Mouse (Mus musculus): ENCODE data around the gene Ina. TPM values are rescaled to one million over a fixed set of nuclear protein-coding genes. Genes with fewer than 3 reads are reported as not detected.

Gene Ina
- polyA plus RNA-seq, 1 experiment from 2014 or later = 424 TPM

DNA sequence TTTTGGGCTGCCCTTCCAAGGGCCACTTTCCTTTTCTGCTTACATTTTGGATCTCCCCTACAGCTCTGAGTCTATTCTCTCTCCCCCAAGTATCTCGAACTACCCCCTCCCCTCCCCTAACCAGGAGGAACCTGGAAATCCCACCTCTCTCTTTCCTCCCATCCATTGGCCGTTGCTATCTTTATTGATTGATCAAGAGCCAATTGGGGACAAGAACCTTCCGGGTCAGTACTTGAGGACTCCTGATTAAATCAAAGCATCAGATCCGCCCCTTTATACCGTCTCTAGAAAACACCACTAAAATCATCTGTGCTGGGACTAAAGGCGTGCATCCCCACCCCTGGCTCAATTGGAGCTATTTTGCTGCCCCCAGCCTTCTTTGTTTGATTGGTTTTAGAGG lies 33.0 kb upstream of the Ina start:
- 39% methylated on average over 6 of the region's 6 CpGs for WGBS
- no peak overlapping the region for H3K9ac ChIP-seq (ENCODE audit: low read depth, low read length)

GRCm38 (mm10) chr19:46983352-46983965 lies 31.0 kb upstream of the Ina start:
- Histone ChIP-seq H3K27me3 (ENCODE audit: control insufficient read depth, insufficient read depth, low read depth, low read length) (no peaks in the 10 kb centered on the region), H3K36me3 (ENCODE audit: control insufficient read depth, insufficient read depth, low read length) (no peaks in the 10 kb centered on the region), H3K4me2 (ENCODE audit: low read length) (no peak overlapping the region), H3K27ac (ENCODE audit: low read length) (no peak overlapping the region), H3K4me3 (ENCODE audit: low read depth, low read length) (no peak overlapping the region), H3K9me3 (replicated peaks; ENCODE audit: control insufficient read depth, low read length, poor library complexity, severe bottlenecking) (no peaks in the 10 kb centered on the region), H3K9ac (ENCODE audit: low read depth, low read length) (no peak overlapping the region), H3K4me1 (ENCODE audit: control insufficient read depth, insufficient read depth, low read length) (peaks cover 3% of the 10 kb centered on the region; the same call in 1 of the 2 replicates)
- ATAC-seq = no peak
- WGBS = 53% methylated on average over 14 of the region's 14 CpGs

More for the DNA sequence above, 33.0 kb upstream of the Ina start:
- Histone ChIP-seq H3K4me2 (ENCODE audit: low read length) (no peak overlapping the region), H3K36me3 (ENCODE audit: control insufficient read depth, insufficient read depth, low read length) (no peaks in the 10 kb centered on the region), H3K27me3 (ENCODE audit: control insufficient read depth, insufficient read depth, low read depth, low read length) (no peaks in the 10 kb centered on the region), H3K27ac (ENCODE audit: low read length) (no peak overlapping the region), H3K4me1 (ENCODE audit: control insufficient read depth, insufficient read depth, low read length) (no peaks in the 10 kb centered on the region), H3K9me3 (replicated peaks; ENCODE audit: control insufficient read depth, low read length, poor library complexity, severe bottlenecking) (no peaks in the 10 kb centered on the region), H3K4me3 (ENCODE audit: low read depth, low read length) (no peak overlapping the region)
- ATAC-seq = no peak

GRCm38 (mm10) chr19:46983966-46984380 lies 30.5 kb upstream of the Ina start:
- no peak for ATAC-seq
- Histone ChIP-seq H3K27ac (ENCODE audit: low read length) (no peak overlapping the region), H3K4me3 (ENCODE audit: low read depth, low read length) (no peak overlapping the region), H3K36me3 (ENCODE audit: control insufficient read depth, insufficient read depth, low read length) (no peaks in the 10 kb centered on the region), H3K4me1 (ENCODE audit: control insufficient read depth, insufficient read depth, low read length) (peaks cover 6% of the 10 kb centered on the region; the same call in 1 of the 2 replicates), H3K9me3 (replicated peaks; ENCODE audit: control insufficient read depth, low read length, poor library complexity, severe bottlenecking) (no peaks in the 10 kb centered on the region), H3K27me3 (ENCODE audit: control insufficient read depth, insufficient read depth, low read depth, low read length) (no peaks in the 10 kb centered on the region), H3K9ac (ENCODE audit: low read depth, low read length) (no peak overlapping the region), H3K4me2 (ENCODE audit: low read length) (no peak overlapping the region)
- WGBS = 65% methylated on average over 11 of the region's 11 CpGs

DNA sequence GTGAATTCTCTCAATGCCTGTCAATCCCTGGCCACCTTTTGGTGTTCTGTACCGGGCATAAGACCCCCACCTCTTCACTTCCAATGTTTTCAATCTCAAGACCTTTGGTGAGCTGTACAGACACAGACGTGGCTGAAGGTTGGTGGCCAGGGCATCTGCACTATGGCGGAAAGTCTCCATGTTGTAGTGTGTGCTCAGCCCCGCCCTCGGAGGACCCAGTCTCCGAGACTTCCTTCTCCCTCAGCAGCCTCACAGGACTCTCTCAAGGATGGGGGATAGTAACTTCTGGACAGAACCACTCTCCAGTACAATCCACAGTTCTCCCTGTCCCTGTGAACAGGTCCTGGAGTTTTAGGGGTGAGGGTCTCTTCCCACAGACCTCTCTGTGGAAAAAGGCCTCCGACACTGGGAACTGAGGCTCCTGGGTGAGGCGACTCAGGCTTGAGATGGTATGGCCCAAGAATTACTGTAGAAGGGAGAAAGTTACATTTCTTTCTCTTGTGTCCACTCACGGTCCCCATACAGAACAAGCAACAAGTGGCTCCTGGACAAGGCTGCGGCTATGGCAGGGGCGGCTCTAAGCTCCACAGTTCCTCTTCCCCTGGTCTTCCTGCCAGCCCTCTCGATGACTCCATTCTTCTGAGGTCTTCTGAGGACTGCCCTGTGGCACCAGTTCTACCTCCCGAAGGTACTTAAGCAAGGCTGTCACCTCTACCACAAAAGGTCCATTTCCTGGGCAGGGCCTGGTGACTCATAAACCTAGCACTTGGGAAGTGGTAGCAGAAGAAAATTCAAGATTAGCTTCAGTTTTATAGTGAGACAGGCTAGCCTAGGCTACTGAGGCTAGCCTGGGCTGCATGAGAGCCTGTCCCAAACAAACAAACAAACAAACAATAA lies 29.5 kb upstream of the Ina start:
- Histone ChIP-seq H3K27ac (ENCODE audit: low read length) (no peak overlapping the region), H3K27me3 (ENCODE audit: control insufficient read depth, insufficient read depth, low read depth, low read length) (no peaks in the 10 kb centered on the region), H3K36me3 (ENCODE audit: control insufficient read depth, insufficient read depth, low read length) (no peaks in the 10 kb centered on the region), H3K4me3 (ENCODE audit: low read depth, low read length) (no peak overlapping the region), H3K9ac (ENCODE audit: low read depth, low read length) (no peak overlapping the region), H3K4me1 (ENCODE audit: control insufficient read depth, insufficient read depth, low read length) (peaks cover 9% of the 10 kb centered on the region; the same call in 1 of the 2 replicates), H3K4me2 (ENCODE audit: low read length) (no peak overlapping the region), H3K9me3 (replicated peaks; ENCODE audit: control insufficient read depth, low read length, poor library complexity, severe bottlenecking) (no peaks in the 10 kb centered on the region)
- WGBS = 89% methylated on average over 13 of the region's 13 CpGs
- no peak for ATAC-seq

GRCm38 (mm10) chr19:46987646-46988045 lies 26.9 kb upstream of the Ina start:
- 80% methylated on average over 6 of the region's 6 CpGs for WGBS
- no peaks in the 10 kb centered on the region for H3K27me3 ChIP-seq (ENCODE audit: control insufficient read depth, insufficient read depth, low read depth, low read length)
- H3K4me2 ChIP-seq (ENCODE audit: low read length) = no peak overlapping the region

DNA sequence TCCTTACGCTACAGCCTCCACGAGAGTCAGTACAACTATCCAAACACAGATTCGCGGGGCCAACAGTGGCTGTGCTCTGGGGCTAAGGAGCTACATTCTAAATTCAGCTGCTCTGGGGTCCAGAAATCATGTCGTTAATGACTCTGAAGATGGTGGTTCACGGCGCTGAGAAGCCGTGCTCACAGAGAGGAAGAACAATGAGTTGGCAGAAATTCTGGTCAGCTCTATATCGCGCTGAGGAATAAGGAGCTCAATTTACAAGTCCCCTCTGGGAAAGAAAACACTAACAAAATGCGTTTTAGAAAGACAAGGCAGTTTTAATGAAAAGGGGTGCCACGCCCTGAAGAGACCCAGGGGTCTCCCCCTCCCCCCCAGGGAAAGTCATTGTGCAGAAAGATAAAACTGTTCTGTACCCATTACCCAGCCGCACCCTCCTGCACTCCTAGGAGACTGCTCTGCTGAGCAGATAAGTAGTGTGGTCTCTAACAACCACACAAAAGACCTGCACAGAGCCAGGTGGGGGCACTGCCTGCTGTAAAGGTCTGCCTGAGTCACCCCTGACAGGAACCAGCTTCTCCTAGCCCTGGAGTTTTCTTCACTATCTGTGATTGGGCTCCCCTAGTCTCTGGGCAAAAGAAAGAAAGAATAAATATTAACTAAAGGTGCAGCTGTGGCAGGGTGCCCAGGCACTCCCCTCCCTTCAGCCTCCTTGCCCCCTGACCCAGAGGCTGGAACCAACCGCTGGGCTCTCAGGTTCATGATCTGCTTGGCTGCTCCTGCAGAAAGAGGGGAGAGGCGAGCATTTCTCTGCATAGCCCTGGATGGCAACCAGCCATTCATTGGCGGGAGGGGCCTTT lies 26.0 kb upstream of the Ina start:
- H3K4me1 ChIP-seq (ENCODE audit: control insufficient read depth, insufficient read depth, low read length) = peaks cover 9% of the 10 kb centered on the region; the same call in 1 of the 2 replicates
- no peak overlapping the region for H3K4me2 ChIP-seq (ENCODE audit: low read length)
- WGBS = 44% methylated on average over 16 of the region's 16 CpGs
- no peaks in the 10 kb centered on the region for H3K9me3 ChIP-seq (replicated peaks; ENCODE audit: control insufficient read depth, low read length, poor library complexity, severe bottlenecking)
- no peak overlapping the region for H3K4me3 ChIP-seq (ENCODE audit: low read depth, low read length)
- H3K36me3 ChIP-seq (ENCODE audit: control insufficient read depth, insufficient read depth, low read length) = no peaks in the 10 kb centered on the region
- no peak for ATAC-seq
- H3K27ac ChIP-seq (ENCODE audit: low read length) = no peak overlapping the region
- no peaks in the 10 kb centered on the region for H3K27me3 ChIP-seq (ENCODE audit: control insufficient read depth, insufficient read depth, low read depth, low read length)
- no peak overlapping the region for H3K9ac ChIP-seq (ENCODE audit: low read depth, low read length)

More at GRCm38 (mm10) chr19:46987646-46988045, 26.9 kb upstream of the Ina start:
- Histone ChIP-seq H3K9ac (ENCODE audit: low read depth, low read length) (no peak overlapping the region), H3K4me3 (ENCODE audit: low read depth, low read length) (no peak overlapping the region), H3K9me3 (replicated peaks; ENCODE audit: control insufficient read depth, low read length, poor library complexity, severe bottlenecking) (no peaks in the 10 kb centered on the region), H3K36me3 (ENCODE audit: control insufficient read depth, insufficient read depth, low read length) (no peaks in the 10 kb centered on the region), H3K27ac (ENCODE audit: low read length) (no peak overlapping the region), H3K4me1 (ENCODE audit: control insufficient read depth, insufficient read depth, low read length) (peaks cover 9% of the 10 kb centered on the region; the same call in 1 of the 2 replicates)
- ATAC-seq = no peak

DNA sequence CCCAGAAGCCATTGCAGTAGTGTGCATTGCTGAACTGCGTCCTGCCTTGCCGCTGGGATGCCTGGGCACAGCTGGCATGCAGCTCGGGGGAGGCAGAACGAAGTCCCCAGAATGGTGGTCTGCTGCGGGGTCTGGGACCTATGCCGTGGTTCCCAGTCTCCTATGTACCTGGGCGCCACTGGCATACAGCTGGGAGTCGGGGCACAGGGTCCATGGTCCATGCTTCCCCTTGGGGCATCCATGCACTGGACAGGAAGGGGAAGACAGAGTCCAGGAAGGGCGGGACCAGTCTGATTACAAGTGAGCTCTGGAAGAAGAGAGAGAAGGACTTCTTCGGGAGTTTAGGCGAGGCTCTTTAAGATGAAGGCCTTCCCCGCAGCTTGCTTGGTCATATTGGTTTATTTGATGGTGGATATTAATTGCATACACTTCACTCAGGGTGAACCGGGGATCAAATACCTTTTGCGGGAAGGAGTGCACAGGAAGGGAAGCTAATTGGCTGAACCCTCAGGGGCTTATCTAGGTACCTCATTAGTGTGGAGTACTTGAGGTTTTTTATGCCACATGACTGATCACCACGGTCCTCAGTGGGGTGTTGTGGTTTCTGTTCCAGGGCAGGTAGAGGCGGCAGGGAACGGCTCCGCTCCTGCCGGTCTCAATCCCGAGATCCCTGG lies 24.9 kb upstream of the Ina start:
- Histone ChIP-seq H3K27me3 (ENCODE audit: control insufficient read depth, insufficient read depth, low read depth, low read length) (no peaks in the 10 kb centered on the region), H3K4me3 (ENCODE audit: low read depth, low read length) (no peak overlapping the region), H3K36me3 (ENCODE audit: control insufficient read depth, insufficient read depth, low read length) (no peaks in the 10 kb centered on the region), H3K27ac (ENCODE audit: low read length) (no peak overlapping the region), H3K9me3 (replicated peaks; ENCODE audit: control insufficient read depth, low read length, poor library complexity, severe bottlenecking) (no peaks in the 10 kb centered on the region), H3K9ac (ENCODE audit: low read depth, low read length) (no peak overlapping the region), H3K4me1 (ENCODE audit: control insufficient read depth, insufficient read depth, low read length) (peaks cover 9% of the 10 kb centered on the region; the same call in 1 of the 2 replicates), H3K4me2 (ENCODE audit: low read length) (no peak overlapping the region)
- ATAC-seq = peak; percentile 48; the same call in 1 of the 2 replicates
- 69% methylated on average over 20 of the region's 20 CpGs for WGBS

DNA sequence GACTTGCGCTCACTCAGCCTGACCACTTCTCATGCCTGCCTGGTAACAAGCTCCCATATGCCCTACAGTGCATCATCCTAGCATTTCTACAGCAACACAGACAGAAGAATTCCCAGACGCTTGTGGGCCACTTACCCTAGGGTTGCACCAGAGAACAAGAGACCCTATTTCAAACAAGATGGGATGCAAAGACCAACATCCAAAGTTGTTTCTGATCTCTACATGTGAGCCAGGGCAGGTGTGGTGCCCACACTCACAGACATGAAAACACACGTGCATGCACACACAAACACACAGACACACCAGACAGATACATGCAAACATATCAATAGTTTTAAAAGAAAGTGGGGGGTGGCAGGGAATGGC lies 24.4 kb upstream of the Ina start:
- no peaks in the 10 kb centered on the region for H3K27me3 ChIP-seq (ENCODE audit: control insufficient read depth, insufficient read depth, low read depth, low read length)
- H3K4me3 ChIP-seq (ENCODE audit: low read depth, low read length) = no peak overlapping the region
- no peak overlapping the region for H3K4me2 ChIP-seq (ENCODE audit: low read length)
- no peak overlapping the region for H3K9ac ChIP-seq (ENCODE audit: low read depth, low read length)
- H3K36me3 ChIP-seq (ENCODE audit: control insufficient read depth, insufficient read depth, low read length) = no peaks in the 10 kb centered on the region
- H3K4me1 ChIP-seq (ENCODE audit: control insufficient read depth, insufficient read depth, low read length) = peaks cover 9% of the 10 kb centered on the region; the same call in 1 of the 2 replicates
- H3K9me3 ChIP-seq (replicated peaks; ENCODE audit: control insufficient read depth, low read length, poor library complexity, severe bottlenecking) = no peaks in the 10 kb centered on the region
- 85% methylated on average over 3 of the region's 3 CpGs for WGBS
- no peak for ATAC-seq
- H3K27ac ChIP-seq (ENCODE audit: low read length) = no peak overlapping the region

All from midbrain, embryonic 16.5 days (tissue).